Mouse (Mus musculus) stomach, embryonic 14.5 days (tissue): ENCODE measurements around the gene Sars. TPM values are rescaled to one million over a fixed set of nuclear protein-coding genes. Genes with fewer than 3 reads are reported as not detected.

ENCODE experiments used
- ATAC-seq: fragments of 200-750 bp; cut with Nextera tagmentation; 2 replicates; pipeline ENCODE4 v1.8.0; 2017; ENCODE audit warnings: low read depth, moderate TSS enrichment; ENCODE audit not compliant: insufficient number of reproducible peaks, insufficient read depth, low FRiP score
- H3K27ac ChIP-seq: fragments of 300-500 bp; sonication (generic); 2 replicates; pipeline ENCODE4 v1.5.1; 2014; ENCODE audit warnings: mild to moderate bottlenecking, low read length, moderate library complexity, mixed read lengths
- H3K27me3 ChIP-seq: fragments of 300-500 bp; sonication (generic); 2 replicates; pipeline ENCODE4 v1.6.1; 2014; ENCODE audit warnings: low read length, control low read depth, mixed read lengths; ENCODE audit not compliant: control insufficient read depth, insufficient read depth
- H3K36me3 ChIP-seq: fragments of 300-500 bp; sonication (generic); 2 replicates; pipeline ENCODE4 v1.6.1; 2014; ENCODE audit warnings: mild to moderate bottlenecking, control low read depth, low read length, moderate library complexity, mixed read lengths; ENCODE audit not compliant: control insufficient read depth, insufficient read depth
- H3K4me1 ChIP-seq: fragments of 300-500 bp; sonication (generic); 2 replicates; pipeline ENCODE4 v1.6.1; 2014; ENCODE audit warnings: low read length, control low read depth, mixed read lengths; ENCODE audit not compliant: control insufficient read depth, insufficient read depth
- H3K4me2 ChIP-seq: fragments of 300-500 bp; sonication (generic); replicated peaks from 2 replicates; pipeline ENCODE4 v1.6.1; 2014; ENCODE audit warnings: low read depth, low read length, control low read depth
- H3K4me3 ChIP-seq: fragments of 300-500 bp; sonication (generic); 2 replicates; pipeline ENCODE4 v1.5.1; 2014; ENCODE audit warnings: low read depth, low read length, control low read depth
- H3K9ac ChIP-seq: fragments of 300-500 bp; sonication (generic); replicated peaks from 2 replicates; pipeline ENCODE4 v1.6.1; 2014; ENCODE audit warnings: low read depth, mild to moderate bottlenecking, control low read depth, low read length, moderate library complexity, mixed read lengths
- H3K9me3 ChIP-seq: fragments of 300-500 bp; sonication (generic); 2 replicates; pipeline ENCODE4 v1.6.1; 2016; ENCODE audit warnings: low read depth, low read length, control low read depth; ENCODE audit not compliant: control insufficient read depth
- WGBS: fragments of 180-500 bp; shearing (Covaris S2); extraction: QIAGEN DNeasy Blood & Tissue Kit; methylation state at CpG from one replicate; pipeline ENCODE4 v1.1.7; 2014; 5-methylcytosine and 5-hydroxymethylcytosine counted together
- polyA plus RNA-seq: library from polyadenylated mRNA; unstranded; fragments of >200 nt; fragmentation: Nextera tagmentation; extraction: Ambion mirVana; gene quantifications from 2 replicates; pipeline ENCODE4 v1.2.1, GENCODE M21; 2014

Gene Sars
- polyA plus RNA-seq, 1 experiment from 2014 or later, result 115 TPM

DNA sequence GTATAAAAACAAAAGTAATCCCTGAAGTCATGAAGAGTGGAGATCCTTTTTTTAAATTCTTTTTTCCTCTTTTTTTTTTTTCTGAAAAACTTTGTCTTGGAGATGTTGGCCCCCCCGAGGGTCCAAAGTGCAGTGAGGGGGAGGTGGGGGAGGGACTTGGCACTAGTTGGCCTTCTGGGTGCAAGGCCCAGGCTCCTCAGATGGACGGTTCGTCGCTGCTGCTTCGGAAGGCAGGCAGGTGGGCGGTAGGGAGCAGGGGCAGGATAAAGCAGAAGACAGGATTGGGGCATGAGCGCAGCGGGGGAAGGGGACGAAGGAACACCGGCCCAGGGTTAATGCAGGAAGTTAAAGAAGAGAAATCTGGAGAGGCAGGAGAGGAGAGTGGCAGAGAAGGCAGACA lies 52.7 kb downstream of the Sars start:
- H3K9me3 ChIP-seq, result no peaks in the 10 kb centered on the region
- H3K4me2 ChIP-seq, result peak overlapping the region; percentile 10; the same call in 1 of the 2 replicates
- WGBS, result 16% methylated on average over 10 of the region's 10 CpGs
- no peak overlapping the region for H3K27ac ChIP-seq
- no peak overlapping the region for H3K4me3 ChIP-seq
- H3K4me1 ChIP-seq, result peaks cover 13% of the 10 kb centered on the region; the same call in 1 of the 2 replicates
- H3K9ac ChIP-seq, result 0 out of 2 replicates have a peak overlapping the region, but pooled peaks have one; percentile 21
- ATAC-seq, result no peak
- peaks cover 5% of the 10 kb centered on the region; the same call in 1 of the 2 replicates for H3K36me3 ChIP-seq
- no peaks in the 10 kb centered on the region for H3K27me3 ChIP-seq

DNA sequence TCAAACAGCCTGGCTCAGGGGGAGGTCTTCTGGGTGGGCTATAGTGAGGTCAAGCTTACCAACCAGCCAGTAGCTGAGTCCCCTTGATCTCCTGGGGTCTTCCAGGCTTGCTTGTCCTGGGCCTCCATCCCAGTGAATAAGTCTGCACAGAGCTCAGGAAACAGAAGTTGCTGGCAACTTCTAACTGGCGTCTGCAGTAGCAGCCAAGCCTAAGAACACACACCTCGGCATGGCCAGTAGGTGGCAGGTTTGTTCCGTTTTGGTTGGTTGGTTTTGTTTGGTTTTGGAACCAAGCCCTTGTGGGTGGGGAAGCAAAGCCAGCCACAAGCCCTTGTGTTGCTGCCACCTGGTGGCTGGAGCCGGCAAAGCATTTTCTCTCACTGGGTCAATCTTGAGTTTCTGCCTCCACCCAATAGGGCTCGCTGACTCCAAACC lies 55.9 kb downstream of the Sars start:
- H3K4me3 ChIP-seq, result no peak overlapping the region
- peak; percentile 81 for ATAC-seq
- WGBS, result 1% methylated on average over 5 of the region's 5 CpGs

GRCm38 (mm10) chr3:108386186-108386585 lies 58.8 kb downstream of the Sars start:
- H3K4me2 ChIP-seq, result no peak overlapping the region
- no peak overlapping the region for H3K4me3 ChIP-seq
- H3K9me3 ChIP-seq, result no peaks in the 10 kb centered on the region
- ATAC-seq, result no peak
- H3K27ac ChIP-seq, result no peak overlapping the region
- 78% methylated on average over 10 of the region's 10 CpGs for WGBS
- no peak overlapping the region for H3K9ac ChIP-seq
- H3K36me3 ChIP-seq, result peaks cover 17% of the 10 kb centered on the region
- H3K4me1 ChIP-seq, result peaks cover 18% of the 10 kb centered on the region
- no peaks in the 10 kb centered on the region for H3K27me3 ChIP-seq

More for the DNA sequence above, 55.9 kb downstream of the Sars start:
- peaks cover 17% of the 10 kb centered on the region for H3K36me3 ChIP-seq
- H3K9ac ChIP-seq, result no peak overlapping the region
- H3K4me2 ChIP-seq, result no peak overlapping the region
- H3K9me3 ChIP-seq, result no peaks in the 10 kb centered on the region
- H3K4me1 ChIP-seq, result peaks cover 22% of the 10 kb centered on the region; the same call in 1 of the 2 replicates
- H3K27me3 ChIP-seq, result no peaks in the 10 kb centered on the region
- peak overlapping the region; percentile 72; the same call in 1 of the 2 replicates for H3K27ac ChIP-seq

DNA sequence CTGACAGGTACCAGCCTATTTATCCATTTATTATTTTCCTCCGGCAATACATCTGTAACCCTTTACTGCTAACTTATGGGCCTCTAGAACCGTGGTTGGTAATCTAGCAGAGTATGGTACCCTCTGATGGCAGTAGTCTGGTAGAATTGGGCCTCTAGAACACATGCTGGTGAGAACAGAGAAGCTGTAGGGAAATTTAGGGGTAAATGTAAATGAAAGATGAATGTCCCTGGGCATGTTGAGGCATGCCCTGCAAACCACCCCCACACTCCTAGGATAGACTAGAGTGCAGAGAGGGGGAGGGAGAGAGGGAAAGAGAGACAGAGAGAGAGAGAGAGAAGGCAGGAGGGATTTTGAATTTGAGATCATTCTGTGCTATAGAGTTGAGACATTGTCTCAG lies 60.6 kb downstream of the Sars start:
- 32% methylated on average over 2 of the region's 2 CpGs for WGBS
- ATAC-seq, result no peak
- Histone ChIP-seq H3K27ac (no peak overlapping the region), H3K4me2 (peak overlapping the region; percentile 78), H3K9me3 (no peaks in the 10 kb centered on the region), H3K4me1 (peaks cover 18% of the 10 kb centered on the region), H3K36me3 (peaks cover 17% of the 10 kb centered on the region), H3K4me3 (peak overlapping the region; percentile 56), H3K27me3 (no peaks in the 10 kb centered on the region), H3K9ac (0 out of 2 replicates have a peak overlapping the region, but pooled peaks have one; percentile 30)

GRCm38 (mm10) chr3:108383485-108384354 lies 61.3 kb downstream of the Sars start, which contains the start of gene Psrc1:
Gene Psrc1 (plus strand): TSS chr3:108383839.
- peak; percentile 91 for ATAC-seq
- peak within 1 kb of the TSS; percentile 78 for H3K4me2 ChIP-seq
- H3K36me3 ChIP-seq, result peaks cover 17% of the 10 kb centered on the region
- WGBS, result under 1% methylated on average over 44 of the region's 44 CpGs
- H3K4me3 ChIP-seq, result peak within 1 kb of the TSS; percentile 56
- 0 out of 2 replicates have a peak within 1 kb of the TSS, but pooled peaks have one; percentile 30 for H3K9ac ChIP-seq
- H3K27me3 ChIP-seq, result no peaks in the 10 kb centered on the region
- H3K4me1 ChIP-seq, result peaks cover 18% of the 10 kb centered on the region
- H3K9me3 ChIP-seq, result no peaks in the 10 kb centered on the region
- peak within 1 kb of the TSS; percentile 39; the same call in 1 of the 2 replicates for H3K27ac ChIP-seq

DNA sequence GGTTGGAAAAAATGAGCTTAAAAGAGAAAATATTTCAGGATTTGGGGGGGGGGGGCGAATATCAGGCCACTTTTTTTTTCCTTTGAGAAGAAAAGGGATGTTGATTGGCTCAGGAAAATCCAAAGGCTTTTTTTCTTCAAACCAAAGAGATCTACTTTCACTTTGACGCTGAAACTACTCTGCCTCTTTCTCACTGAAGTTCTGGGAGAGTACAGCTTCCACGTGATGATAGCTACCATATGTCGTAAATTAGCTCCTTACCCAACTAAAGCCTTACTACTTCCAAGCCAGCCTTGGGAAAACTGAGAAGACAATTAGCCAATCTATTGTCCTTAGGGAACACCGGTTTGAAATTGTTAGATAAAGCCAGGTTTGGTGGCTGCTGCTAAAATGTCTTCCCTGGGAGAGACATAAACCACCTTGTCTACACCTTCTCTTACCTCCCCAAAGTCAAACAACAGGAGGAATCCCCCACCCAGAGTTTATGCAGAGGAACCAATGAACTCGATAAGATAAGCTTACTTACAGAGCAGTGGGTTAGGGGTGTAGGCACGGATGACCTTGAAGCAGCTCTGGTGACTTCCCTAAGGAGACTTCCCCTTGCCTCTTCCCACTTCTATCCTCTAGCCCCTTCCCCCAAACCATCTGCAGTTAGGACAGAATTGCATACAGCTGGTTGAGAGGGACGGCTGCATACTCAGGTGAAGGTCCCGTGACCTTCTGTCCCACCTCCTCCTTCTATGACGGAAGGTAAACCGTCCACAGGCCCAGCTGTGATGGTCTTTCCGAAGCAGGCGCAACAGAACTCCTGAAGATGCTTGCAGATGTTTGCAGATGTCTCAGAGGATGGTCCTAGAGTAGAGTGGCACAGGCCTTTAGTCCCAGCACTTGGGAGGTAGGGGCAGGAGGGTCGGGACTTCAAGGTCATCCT lies 62.8 kb downstream of the Sars start:
- Histone ChIP-seq H3K9me3 (no peaks in the 10 kb centered on the region), H3K9ac (no peak overlapping the region), H3K4me3 (no peak overlapping the region), H3K4me1 (peaks cover 18% of the 10 kb centered on the region), H3K4me2 (peak overlapping the region; percentile 78; the same call in 1 of the 2 replicates), H3K27me3 (no peaks in the 10 kb centered on the region), H3K27ac (0 out of 2 replicates have a peak overlapping the region, but pooled peaks have one; percentile 39), H3K36me3 (peaks cover 11% of the 10 kb centered on the region)
- ATAC-seq, result no peak
- 58% methylated on average over 14 of the region's 14 CpGs for WGBS

DNA sequence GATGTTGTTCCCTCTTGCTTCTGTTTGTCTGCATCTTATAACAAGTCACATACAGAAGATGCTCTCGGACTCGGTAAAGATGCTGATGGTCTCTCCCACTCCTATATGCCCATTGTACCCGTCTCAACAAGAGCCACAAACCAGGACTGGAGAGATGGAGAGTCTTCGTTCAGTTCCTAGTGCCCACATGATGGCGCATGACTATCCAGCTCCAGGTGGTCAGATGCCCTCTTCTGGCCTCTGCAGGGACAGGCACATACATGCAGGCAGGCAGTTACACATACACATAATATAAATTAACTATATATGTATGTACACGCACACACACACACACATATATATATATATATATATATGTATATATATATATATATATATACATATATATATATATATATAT lies 64.3 kb downstream of the Sars start:
- Histone ChIP-seq H3K9me3 (no peaks in the 10 kb centered on the region), H3K36me3 (no peaks in the 10 kb centered on the region; the same call in 1 of the 2 replicates), H3K4me2 (no peak overlapping the region), H3K4me1 (peaks cover 18% of the 10 kb centered on the region), H3K9ac (no peak overlapping the region), H3K27me3 (no peaks in the 10 kb centered on the region), H3K4me3 (no peak overlapping the region), H3K27ac (no peak overlapping the region)
- no peak for ATAC-seq
- 77% methylated on average over 6 of the region's 6 CpGs for WGBS
